Mouse (Mus musculus): ENCODE results near the gene Taar7e. TPM values are rescaled to one million over a fixed set of nuclear protein-coding genes. Genes with fewer than 3 reads are reported as not detected.

The Taar7e gene
- not detected for polyA plus RNA-seq (2017; shearing (Covaris generic))

GRCm38 (mm10) chr10:24037314-24037713 is at the start of gene Taar7e:
TSS of gene Taar7e (plus strand) at chr10:24037614.

GRCm38 (mm10) chr10:23993381-23993780 is 44.0 kb upstream of the Taar7e start, which contains the start of gene Taar7a:
TSS of gene Taar7a (minus strand) at chr10:23993481.

GRCm38 (mm10) chr10:23999639-24000038 is 37.8 kb upstream of the Taar7e start, which contains the start of gene Taar7b:
TSS of gene Taar7b (plus strand) at chr10:23999939.

GRCm38 (mm10) chr10:24026922-24027321 is 10.5 kb upstream of the Taar7e start, which contains the start of gene Taar7d:
TSS of gene Taar7d (plus strand) at chr10:24027222.

GRCm38 (mm10) chr10:24049210-24049609 is 11.8 kb downstream of the Taar7e start, which contains the start of gene Taar7f:
TSS of gene Taar7f (plus strand) at chr10:24049510.

GRCm38 (mm10) chr10:24076200-24076599 is 38.8 kb downstream of the Taar7e start, which contains the start of gene Taar8a:
TSS of gene Taar8a (plus strand) at chr10:24076500.

Other genes starting within 250 kb of the Taar7e start
- not detected for gene Slc18b1, start 240.6 kb upstream of the Taar7e start, polyA plus RNA-seq (2017; shearing (Covaris generic))
- gene Vnn3, start 186.2 kb upstream of the Taar7e start, polyA plus RNA-seq (2017; shearing (Covaris generic)): 0.16 TPM
- not detected for gene Vnn1, start 142.9 kb upstream of the Taar7e start, polyA plus RNA-seq (2017; shearing (Covaris generic))
- not detected for gene Taar1, start 117.3 kb upstream of the Taar7e start, polyA plus RNA-seq (2017; shearing (Covaris generic))
- not detected for gene Taar2, start 99.0 kb upstream of the Taar7e start, polyA plus RNA-seq (2017; shearing (Covaris generic))
- not detected for gene Taar3, start 88.1 kb upstream of the Taar7e start, polyA plus RNA-seq (2017; shearing (Covaris generic))
- not detected for gene Taar4, start 77.1 kb upstream of the Taar7e start, polyA plus RNA-seq (2017; shearing (Covaris generic))
- gene Taar5, start 66.9 kb upstream of the Taar7e start, polyA plus RNA-seq (2017; shearing (Covaris generic)): not detected
- gene Taar6, start 52.0 kb upstream of the Taar7e start, polyA plus RNA-seq (2017; shearing (Covaris generic)): not detected
- gene Taar7a, start 44.1 kb upstream of the Taar7e start, polyA plus RNA-seq (2017; shearing (Covaris generic)): not detected
- gene Taar7b, start 37.7 kb upstream of the Taar7e start, polyA plus RNA-seq (2017; shearing (Covaris generic)): not detected
- gene Taar7d, start 10.4 kb upstream of the Taar7e start, polyA plus RNA-seq (2017; shearing (Covaris generic)): not detected
- gene Taar7f, start 11.9 kb downstream of the Taar7e start, polyA plus RNA-seq (2017; shearing (Covaris generic)): not detected
- gene Taar8a, start 38.9 kb downstream of the Taar7e start, polyA plus RNA-seq (2017; shearing (Covaris generic)): not detected
- not detected for gene Taar8b, start 54.7 kb downstream of the Taar7e start, polyA plus RNA-seq (2017; shearing (Covaris generic))
- gene Taar8c, start 64.3 kb downstream of the Taar7e start, polyA plus RNA-seq (2017; shearing (Covaris generic)): not detected
- gene Taar9, start 71.9 kb downstream of the Taar7e start, polyA plus RNA-seq (2017; shearing (Covaris generic)): not detected
- 46.3 TPM for gene Stx7, start 111.7 kb downstream of the Taar7e start, polyA plus RNA-seq (2017; shearing (Covaris generic))
- gene Moxd1, start 185.9 kb downstream of the Taar7e start, polyA plus RNA-seq (2017; shearing (Covaris generic)): not detected